Mouse (Mus musculus) MN1 (cell line): ENCODE results near the gene Slc35g1.
"Not testable (repeated sequence)": the region's sequence is repeated elsewhere in the genome, so short reads cannot be mapped to it uniquely, and the experiment has no call there.

Experiments
- DNase-seq: peaks from one replicate; pipeline ENCODE4 v3.0.0-alpha.2; 2016; ENCODE audit warnings: low spot score

The Slc35g1 gene

DNA sequence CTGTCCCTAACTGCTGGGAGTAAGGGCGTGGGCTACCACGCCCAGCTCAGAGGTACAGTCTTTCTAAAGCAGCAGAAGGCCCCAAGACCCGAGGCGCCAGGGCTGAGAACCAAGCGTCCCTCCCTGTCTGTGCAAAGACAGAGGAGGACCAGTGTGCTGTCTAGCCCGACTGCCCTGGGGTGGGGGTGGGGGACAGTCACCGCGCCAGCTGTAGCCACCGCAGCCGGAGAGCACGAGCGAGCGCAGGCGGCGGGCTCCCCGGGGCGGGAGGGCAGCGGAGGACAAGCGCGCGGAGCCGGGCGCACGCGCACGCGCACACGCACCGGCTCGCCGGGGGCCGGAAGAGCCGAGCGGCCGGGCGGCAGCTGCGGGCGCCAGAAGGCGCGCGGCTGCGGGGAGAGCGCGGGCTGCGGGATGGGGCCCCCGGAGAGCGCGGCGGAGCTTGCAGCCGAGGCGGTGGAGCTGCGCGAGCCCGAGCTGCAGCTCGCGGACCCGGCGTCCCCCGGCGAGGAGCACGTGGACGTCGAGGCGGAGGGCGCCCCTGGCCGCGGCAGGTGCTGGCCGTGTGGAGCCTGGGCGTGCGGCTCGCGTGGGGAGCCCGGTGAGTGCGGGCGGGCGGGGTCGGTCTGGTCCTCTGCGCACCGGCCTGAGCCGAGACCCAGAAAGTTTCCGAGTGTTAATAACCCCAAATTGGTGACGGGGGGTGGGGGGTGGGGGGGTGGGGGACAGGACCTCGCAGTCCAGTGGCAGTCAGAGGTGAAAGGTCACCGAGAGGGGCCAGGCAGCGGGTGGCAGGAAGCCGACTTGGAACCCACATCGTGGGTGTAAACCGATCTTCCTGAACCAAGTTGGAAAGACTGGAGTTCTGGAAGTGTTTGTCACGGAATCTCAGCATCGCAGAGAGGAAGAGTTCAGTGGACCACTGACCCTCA lies at the start of gene Slc35g1:
Gene Slc35g1, plus strand, starts transcription at position 280 of the 932 bp plus-strand sequence.
- peak; percentile 77 for DNase-seq

DNA sequence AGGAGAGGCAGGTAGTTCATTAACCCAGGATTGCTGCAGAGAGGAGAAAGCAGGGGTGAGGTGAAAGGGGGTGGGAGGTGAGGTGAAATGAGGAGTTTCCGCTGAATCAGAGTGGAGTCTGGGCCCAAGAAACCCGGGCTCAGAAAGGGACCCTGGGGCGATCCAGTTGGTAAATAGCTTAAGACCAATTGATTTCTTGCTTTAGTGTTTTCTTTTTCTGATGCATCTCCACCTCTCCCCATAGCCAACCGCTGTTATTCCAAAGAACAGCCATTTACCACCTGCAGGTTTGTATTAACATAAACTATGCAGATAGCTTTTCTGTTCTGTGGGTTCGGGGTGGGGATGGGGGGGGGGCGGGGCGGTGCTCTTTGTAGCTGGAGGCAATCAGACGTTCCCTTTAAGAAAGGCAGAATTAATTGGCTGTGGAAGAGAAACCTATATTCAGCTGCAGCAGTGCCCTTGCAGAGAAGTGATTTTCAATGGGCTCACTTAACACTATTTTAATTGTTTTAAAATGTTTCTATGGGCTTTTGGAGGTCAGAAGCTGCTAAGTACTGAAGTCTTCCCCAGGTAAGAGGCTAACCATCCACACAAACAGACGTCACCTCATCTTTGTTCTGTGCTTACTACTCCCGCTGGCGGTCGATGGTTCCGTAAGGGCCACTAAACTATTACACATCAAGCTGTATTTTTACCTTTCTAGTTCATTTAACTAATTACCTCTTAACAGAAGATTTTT lies 47.3 kb upstream of the Slc35g1 start:
- no peak for DNase-seq

DNA sequence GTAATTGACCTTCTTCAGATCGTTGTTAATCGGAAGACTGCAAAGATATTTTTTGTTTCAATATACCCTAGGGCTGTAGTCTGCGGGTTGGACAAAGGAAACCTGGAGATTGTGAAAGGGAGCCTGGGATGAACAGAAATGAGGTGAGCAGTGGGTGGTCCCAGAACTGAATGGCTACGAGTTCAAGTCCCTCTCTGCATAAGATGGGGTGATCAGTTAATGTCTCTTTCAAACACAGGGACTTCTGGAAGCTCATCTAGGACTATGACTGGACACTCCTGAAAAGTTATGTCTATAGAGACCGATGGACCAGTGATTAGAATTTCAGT lies 46.8 kb upstream of the Slc35g1 start:
- no peak for DNase-seq

DNA sequence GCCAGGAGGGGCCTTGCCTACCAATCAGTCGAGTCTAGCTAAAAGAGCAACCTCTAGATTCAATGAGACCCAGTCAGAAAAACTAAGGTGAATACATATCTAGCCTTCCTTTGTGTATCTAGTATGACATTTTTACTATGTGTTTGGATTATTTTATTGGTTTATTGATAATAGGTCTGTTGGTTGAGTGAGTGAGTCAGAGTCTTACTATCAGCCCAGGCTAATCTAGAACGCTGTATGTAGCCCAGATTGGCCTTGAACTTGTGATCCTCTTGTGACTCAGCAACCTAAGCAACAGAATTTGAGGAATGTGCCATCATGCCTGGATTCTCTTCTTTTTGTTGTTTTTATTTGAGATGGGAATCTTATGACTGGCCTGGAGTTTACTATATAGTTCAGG lies 44.6 kb upstream of the Slc35g1 start:
- DNase-seq: no peak

DNA sequence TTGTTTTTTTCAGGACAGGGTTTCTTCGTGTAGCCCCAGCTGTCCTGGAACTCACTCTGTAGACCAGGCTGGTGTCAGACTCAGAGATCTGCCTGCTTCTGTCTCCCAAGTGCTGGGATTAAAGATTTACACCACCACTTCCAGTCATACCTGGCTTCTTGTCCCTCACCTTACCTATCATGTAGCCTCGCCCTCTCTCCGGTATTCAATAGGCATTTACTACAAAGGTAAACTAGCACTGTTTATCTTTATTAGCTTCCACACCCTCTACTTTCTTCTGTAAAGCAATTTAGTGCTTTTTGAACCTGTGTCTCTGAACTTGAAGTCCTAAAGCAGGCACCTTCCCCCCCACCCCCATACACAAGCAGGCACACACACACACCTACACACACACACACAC lies 44.1 kb upstream of the Slc35g1 start:
- no peak for DNase-seq

DNA sequence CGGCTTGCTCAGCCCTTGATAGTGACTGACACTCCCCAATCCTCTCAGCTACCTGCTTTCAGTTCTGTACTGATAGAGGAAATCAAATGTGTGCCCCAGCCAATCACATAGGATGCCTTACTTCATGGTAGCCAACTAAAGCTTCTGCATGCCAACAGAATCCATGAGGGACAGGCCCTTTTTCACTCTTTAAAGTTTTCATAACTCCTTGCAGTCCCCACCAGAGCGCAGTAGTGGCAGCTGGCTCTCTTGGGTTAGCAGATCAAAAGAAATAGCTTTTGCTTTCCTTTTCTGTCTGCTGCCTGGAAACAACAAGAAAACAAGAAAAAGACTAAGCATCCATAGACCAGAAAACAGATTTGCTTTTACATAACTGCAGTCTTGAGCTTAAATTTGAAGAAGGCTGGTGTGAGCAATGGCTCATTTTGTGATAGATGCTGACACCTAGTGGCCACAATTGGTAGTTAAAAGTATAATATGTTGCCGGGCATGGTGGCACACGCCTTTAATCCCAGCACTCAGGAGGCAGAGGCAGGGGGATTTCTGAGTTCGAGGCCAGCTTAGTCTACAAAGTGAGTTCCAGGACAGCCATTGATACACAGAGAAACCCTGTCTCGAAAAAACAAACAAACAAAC lies 43.2 kb upstream of the Slc35g1 start:
- peak; percentile 74 for DNase-seq

DNA sequence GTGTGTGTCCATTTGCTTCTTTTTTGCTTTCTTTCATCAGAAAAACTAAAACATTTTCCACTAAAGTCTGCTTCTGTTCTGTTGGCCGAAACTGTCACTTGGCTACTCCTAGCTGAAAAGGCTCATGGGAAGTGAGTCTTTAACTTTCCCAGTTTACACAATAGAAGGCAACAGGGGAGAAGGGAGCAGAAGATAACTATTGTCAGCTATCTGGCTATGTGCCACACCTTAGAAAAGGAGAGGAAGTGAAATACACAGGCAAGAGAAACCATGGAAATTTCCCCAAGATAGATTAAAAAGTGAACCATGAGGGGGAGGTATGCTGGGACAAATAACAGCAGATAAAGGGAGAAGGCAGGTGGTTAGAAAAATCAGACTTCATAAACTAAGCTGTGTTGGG lies 41.5 kb upstream of the Slc35g1 start:
- DNase-seq: no peak

DNA sequence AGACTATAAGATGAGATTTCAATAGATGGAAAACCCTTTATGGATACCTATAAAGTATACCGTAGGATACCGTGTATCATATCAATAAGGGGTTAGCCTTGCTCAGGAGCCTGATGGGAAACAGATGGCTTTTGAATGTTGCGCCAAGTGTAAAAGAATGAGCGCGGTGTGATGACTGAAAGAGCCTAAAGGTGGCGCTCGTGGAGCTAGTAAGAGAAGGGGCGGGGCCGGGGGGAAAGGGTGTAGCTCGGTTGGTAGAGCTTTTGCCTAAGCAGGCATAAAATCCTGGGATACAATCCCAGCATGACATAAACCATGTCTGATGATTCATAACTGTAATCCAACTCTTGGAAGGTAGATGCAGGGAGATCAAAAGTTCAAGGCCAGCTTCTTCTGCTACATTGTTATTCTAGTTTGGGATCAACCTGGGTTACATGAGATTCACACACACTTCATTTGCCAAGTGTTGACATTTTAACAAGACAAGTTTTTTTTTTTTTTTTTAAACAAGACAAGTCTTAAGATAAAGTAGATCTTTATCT lies 40.9 kb upstream of the Slc35g1 start:
- DNase-seq: no peak

DNA sequence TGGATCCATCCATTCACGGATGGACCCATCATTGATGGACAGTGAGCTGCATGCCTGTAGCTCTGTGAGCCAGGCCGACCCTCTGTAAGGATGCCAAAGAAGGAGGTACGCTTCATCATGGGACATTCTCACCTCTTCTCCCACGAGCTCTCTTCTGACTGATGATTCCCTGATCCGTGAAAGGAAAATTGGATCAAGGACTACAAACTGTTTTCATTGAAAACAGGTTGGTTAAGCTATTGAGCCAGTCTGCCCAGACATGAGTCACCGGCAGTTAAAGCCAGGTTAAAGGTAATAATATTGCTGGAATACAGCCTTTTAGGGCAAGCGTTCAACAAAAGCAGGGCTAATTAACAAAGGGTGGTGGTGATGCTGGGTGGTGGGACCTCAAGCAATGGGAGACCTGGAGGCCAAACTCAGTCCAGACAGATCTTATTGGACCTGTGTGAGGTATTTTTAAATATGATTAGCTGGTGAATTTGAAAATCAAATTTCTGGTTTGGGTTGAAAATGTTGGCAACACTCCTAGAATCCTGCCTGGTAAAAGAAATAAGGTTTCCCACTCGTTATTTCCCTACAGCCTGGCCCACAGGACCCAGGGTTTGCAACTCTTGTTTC lies 39.5 kb upstream of the Slc35g1 start:
- DNase-seq: peak; percentile 5

DNA sequence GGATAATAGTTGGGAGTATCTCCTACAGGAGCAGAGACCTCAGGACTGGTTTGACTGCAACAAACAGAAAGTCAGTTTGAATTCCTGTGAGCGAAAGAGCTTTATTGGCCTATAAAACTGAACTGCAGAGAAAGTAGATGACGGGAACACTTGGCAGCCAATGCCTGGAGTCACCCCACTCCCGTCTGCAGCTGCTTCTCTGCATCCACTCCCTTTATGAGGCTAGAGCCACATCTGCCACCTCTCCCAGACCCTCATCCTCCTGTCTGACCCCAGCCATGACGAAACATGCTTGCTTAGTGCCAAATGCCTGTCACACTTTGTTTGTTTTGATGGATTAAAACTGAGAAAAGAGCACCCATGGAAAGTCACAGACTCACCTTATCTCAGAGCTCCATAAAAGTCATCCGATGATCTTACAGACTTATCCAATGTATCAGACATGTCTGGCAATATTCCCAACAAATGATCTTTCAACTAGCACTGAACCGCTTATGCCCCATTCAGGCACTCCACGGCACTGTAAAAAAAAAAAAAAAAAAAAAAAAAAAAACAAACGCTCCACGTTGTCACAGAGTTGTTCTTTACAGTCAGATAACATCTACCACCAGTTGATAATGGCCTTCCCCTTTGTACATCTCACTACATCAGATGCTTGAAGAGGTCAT lies 37.7 kb upstream of the Slc35g1 start:
- no peak for DNase-seq

DNA sequence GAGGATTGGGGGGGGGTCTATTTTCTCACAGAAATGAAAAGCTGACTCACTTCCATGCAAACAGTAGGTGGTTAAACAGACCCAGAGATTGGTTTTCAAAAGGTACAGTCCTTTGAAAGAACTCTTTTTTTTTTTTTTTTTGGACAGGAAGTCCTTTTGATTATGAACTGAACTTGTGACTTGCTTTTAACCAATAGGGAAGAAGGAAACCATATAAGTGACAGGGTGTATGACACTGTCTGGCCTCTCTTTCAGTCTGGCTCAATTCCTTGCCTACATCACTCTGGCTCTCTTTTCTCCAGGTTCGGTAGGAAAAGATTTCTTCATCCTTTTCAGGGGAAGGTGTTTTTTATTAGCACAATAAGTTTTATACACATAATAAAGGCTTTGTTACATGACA lies 36.5 kb upstream of the Slc35g1 start:
- no peak for DNase-seq

DNA sequence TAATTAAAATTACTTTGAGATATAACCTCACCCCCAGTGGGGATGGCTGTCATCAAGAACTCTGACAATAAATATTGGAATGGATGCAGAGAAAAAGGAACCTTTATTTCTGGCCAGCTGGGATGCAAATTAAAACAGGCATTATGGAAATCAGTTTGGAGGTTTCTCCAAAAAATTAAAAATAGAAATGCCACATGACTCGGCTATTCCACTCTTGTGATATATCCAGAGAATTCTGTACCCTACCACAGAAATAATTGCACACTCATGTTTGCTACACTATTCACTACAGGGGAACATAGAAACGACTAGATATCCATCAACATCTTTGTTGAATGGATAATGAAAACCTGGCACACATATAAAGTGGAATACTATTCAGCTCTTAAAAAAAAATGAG lies 33.9 kb upstream of the Slc35g1 start:
- no peak for DNase-seq

DNA sequence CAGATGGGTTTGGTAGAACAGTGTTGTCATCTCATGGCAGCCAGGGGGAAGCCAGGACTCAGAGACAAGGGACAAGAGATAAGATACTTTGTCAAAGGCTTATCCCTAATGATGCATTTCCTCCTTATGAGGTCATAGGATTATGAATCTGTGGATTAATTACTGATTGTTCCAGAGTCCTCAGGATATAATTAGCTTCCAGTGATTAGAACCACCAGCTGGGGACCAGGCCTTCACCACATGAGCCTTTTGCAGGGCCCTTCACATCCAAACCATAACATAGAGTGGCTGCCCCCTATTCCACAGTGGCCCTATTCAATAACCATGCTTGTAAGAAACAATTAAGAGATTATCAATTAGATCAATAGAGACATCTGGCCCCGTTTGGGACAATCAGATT lies 32.4 kb upstream of the Slc35g1 start:
- no peak for DNase-seq

DNA sequence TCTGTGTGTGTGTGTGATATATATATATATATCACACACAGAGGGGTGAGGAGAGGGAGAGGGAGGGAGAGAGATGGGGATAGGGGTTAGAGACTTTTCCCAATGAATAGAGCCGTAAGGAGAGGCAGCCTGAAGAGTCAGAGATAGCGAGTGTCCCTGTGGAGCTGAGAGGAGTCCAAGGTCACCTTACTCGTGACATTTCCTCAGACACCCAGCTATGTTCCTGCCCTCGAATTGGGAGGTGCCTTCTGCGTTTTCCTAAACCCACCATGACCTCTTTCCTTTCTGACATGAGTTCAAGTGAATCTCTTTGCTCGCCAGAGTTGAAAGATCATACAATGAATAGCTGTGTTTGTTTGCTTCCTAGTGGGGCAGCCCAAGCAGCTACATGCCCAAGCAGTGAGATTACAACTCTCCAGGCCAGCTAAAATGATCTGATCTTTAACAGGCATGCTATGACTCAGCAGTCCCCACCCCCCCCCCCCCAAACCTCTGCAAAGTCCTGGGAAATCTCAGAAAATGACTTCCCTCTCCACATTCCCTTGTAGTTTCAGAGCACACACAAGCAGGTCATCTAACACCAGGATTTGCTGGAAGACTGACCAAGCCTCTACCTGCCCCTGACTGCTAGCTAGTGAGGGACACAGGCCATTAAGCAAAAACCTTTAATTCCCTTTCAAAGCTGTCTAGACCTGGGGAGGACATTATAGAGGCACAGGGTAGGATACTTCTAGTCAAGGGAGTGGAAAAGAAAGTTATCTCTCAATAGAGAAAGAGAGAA lies 31.7 kb upstream of the Slc35g1 start:
- peak; percentile 14 for DNase-seq

DNA sequence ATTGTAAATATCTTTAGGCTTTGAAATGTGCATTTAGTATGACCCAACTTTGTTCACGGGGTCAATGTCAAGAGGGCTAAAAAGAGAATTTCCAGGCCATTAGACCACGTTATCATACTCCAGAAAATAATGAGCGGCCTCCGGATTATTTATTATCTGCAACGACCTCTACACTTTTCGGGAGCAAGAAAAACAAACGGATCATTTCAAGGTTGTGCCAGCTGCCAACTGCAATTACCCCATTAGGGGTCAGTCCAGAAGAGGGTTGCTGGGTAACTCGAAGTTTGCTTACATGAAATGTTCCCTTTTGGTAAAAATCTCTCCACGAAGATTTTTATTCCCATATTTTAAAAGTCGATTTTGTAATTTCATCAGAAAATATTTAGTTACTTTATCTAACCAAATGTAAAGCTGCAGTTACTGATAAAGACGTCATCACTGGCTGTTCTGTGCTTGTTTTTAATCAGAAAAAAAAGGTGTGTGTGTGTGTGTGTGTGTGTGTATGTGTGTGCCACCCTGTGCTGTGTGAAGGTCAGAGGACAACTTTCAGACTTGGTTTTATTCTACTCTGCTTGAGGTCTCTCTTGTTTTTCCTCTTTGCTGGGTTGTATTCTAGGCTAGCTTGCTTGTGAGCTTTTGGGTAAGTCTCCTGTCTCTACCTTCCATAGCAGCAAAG lies 30.7 kb upstream of the Slc35g1 start:
- DNase-seq: no peak

DNA sequence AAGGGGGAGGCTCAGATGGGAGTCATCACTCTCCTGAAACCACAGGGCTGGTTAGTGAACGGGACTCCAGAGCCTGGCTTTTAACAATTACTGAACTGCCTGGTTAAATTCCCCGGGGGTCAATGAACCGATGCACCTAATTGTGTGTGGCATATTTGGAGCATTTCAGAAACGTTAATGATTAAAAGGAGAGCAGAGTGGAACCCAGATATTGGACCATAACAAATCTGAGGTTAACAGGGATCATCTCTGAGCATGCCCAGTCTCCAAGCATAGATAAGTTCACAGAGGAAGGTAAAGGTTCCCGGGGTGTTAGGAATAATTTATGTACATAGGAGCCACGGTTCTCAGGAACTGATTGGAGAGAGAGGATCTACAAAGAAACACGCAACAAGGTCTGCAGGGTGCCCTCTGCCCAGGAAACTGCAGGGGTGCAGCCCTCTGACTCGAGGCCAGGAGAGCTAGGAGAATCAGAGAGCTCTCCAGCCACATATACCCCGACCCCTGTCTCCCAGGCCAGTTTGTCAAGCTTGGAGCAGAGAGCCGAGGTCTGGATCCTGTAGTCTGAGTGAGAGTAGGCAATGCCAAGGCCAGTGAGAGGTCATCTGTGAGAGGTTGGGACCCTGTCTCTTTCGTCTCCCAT lies 23.2 kb upstream of the Slc35g1 start:
- DNase-seq: no peak

DNA sequence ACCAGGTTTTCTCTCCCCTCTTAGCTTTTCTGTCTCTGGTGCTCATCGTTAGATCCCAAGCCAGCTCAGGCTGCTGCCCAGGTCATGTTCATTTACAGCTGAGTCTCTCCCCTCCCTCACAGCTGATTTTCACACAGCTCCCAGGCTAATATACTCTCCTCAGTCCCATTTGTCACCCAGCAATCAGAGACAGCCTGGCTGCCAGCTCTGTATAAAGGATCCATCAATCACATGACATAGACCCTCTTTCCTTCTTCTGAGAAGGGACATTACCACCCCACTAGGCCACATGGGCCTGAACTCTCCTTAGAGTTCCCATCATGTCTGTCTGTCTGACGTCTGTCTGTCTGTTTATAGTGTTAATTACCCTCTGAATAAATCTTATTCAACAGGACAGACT lies 22.4 kb upstream of the Slc35g1 start:
- no peak for DNase-seq

DNA sequence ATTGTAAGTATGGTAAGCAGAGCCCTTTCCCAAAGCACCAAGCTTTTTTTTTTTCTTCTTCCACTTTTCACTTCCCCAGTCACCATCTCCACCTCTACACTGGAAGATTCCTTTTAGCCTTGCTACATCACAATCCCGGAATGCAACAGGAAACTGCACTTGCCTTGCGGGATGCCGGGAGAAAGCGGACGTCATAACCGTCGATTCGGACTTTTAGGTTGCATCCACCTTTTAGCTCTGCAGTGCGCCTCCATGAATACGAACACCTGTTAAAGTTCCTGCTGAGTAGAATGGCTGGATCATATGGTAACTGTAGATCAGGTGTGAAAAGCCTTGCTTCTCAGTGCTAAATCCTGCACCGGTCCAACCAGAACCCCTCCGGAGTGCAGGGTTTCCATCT lies 12.0 kb upstream of the Slc35g1 start:
- DNase-seq: no peak

DNA sequence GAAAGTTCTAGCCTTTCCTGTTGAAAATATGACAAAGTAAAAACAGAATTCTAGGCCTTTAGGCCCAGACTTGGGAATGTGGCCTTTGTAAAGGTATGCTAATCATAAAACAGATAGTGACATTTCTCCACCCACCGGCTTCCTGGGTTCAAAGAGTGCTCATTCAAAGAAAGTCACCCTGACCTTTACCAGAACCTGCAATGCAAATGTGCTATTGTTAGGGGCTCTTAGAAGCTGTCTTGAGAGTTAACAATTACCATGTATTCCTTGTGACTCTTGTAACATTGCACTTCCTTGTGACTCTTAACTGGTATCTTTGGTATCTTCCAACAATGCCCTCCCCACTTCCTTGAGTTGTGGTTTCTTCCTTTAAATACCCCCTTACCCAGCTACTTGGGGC lies 8.8 kb upstream of the Slc35g1 start:
- not testable (repeated sequence) for DNase-seq

DNA sequence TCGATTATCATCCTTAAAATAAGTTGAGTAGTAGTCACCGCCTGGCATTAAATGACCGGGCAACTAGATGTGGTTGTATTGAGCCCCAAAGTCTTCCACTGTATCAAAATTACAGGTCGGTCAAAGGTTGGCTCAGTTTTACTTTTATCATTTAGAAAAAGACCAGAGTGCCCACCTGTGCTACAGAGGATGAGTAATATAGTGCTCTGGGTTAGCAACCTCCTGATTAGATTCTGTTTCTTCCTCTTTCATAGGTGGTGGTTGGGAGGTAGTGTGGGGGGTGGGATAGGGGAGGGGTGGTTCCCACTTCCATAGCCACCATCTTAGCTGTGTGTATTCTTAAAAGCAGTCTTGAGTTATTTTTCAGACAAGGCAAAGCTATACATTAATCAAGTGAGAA lies 7.9 kb upstream of the Slc35g1 start:
- no peak for DNase-seq
